Mouse (Mus musculus) testis, adult 2 months (tissue): Measurements from ENCODE around the gene Mgat4a.

Experiments
- CTCF ChIP-seq: fragments of 200-500 bp; IDR thresholded peaks from 2 replicates; pipeline ENCODE4 v1.5.1; 2012; ENCODE audit warnings: low read depth, mild to moderate bottlenecking, inconsistent platforms, low read length, moderate library complexity; ENCODE audit not compliant: control insufficient read depth, insufficient read depth, insufficient replicate concordance
- POLR2A ChIP-seq: fragments of 200-500 bp; IDR thresholded peaks from 2 replicates; pipeline ENCODE4 v1.6.1; 2012; ENCODE audit warnings: low read depth, mild to moderate bottlenecking, inconsistent platforms, low read length, moderate library complexity; ENCODE audit not compliant: control insufficient read depth

DNA sequence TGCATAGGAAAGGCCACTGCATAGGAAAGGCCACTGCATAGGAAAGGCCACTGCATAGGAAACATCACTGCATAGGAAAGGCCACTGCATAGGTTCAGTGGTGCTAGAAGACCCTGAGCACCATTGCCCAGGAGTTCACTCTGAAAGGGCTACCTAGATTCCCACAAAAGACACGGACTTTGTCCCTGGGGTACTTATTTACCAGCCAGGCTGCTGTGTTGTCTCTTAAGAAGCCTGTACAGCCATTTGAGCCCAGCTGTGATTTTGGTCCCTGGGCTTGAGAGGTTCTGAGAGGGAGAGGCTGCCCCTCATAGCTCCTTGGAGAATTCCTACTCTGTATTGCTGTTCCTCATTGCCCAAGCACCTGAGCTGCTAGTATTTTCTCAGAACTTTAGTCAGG lies 144.3 kb downstream of the Mgat4a start:
- no peak for TF ChIP-seq CTCF
- no peak for TF ChIP-seq POLR2A
